Mouse (Mus musculus) embryonic facial prominence, embryonic 10.5 days (tissue): ENCODE data around the gene Mdfi. TPM values are rescaled to one million over a fixed set of nuclear protein-coding genes. Genes with fewer than 3 reads are reported as not detected.

Experiments
- DNase-seq: peaks from one replicate; pipeline ENCODE4 v3.0.0-alpha.2; 2017; ENCODE audit warnings: low spot score
- H3K27ac ChIP-seq: fragments of 300-500 bp; sonication (generic); replicated peaks from 2 replicates; pipeline ENCODE4 v1.5.1; 2016; ENCODE audit warnings: mild to moderate bottlenecking
- H3K27me3 ChIP-seq: fragments of 300-500 bp; sonication (generic); replicated peaks from 2 replicates; pipeline ENCODE4 v1.6.1; 2016; ENCODE audit warnings: low read depth, mild to moderate bottlenecking; ENCODE audit not compliant: poor library complexity, severe bottlenecking
- H3K36me3 ChIP-seq: fragments of 300-500 bp; sonication (generic); replicated peaks from 2 replicates; pipeline ENCODE4 v1.6.1; 2016; ENCODE audit warnings: mild to moderate bottlenecking, moderate library complexity
- H3K4me1 ChIP-seq: fragments of 300-500 bp; sonication (generic); 2 replicates; pipeline ENCODE4 v1.6.1; 2016
- H3K4me3 ChIP-seq: fragments of 300-500 bp; sonication (generic); 2 replicates; pipeline ENCODE4 v1.5.1; 2016; ENCODE audit warnings: mild to moderate bottlenecking, moderate library complexity
- H3K9me3 ChIP-seq: fragments of 300-500 bp; sonication (generic); 2 replicates; pipeline ENCODE4 v1.6.1; 2016; ENCODE audit warnings: mild to moderate bottlenecking
- WGBS: fragments of 180-500 bp; shearing (Covaris S2); methylation state at CpG from one replicate; pipeline ENCODE4 v1.1.7; 2016; 5-methylcytosine and 5-hydroxymethylcytosine counted together
- polyA plus RNA-seq: library from polyadenylated mRNA; unstranded; fragments of >200 nt; fragmentation: Nextera tagmentation; extraction: Ambion mirVana; gene quantifications from 2 replicates; pipeline ENCODE4 v1.2.1, GENCODE M21; 2016

The Mdfi gene
- polyA plus RNA-seq, 1 experiment from 2014 or later, result 25.1 TPM

DNA sequence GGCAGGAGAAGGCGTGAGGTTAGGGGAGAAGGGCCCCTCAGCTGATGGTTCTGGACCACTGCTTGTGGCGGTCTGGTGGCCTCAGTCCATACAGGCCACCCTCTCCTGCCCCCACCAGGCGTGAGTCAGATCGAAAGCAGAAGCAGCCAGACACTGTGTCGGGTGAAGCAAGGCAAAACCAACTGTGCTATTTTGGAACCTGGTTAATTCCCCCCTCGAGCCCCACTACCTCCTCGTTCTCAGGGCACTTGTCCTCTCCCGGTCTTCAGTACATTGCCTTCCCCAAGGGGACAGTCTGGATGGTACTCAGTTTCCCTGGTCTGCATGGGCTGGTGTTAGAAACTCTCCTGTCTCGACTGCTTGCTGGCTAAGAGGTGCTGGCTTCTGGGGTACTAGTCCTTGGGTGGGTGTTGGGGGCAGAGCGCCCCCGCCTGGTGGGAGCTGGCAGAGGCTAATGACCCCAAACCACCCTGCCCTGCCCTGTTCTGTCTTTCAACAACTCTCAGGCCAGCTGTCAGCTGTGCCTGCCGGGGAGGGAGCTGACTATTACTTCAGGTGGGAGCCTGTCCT is 65.7 kb downstream of the Mdfi start:
- H3K36me3 ChIP-seq, result no peaks in the 10 kb centered on the region
- WGBS, result 56% methylated on average over 12 of the region's 12 CpGs
- no peak for DNase-seq

GRCm38 (mm10) chr17:47767456-47768141 is 66.9 kb downstream of the Mdfi start:
- WGBS, result 41% methylated on average over 17 of the region's 17 CpGs

More for the DNA sequence above, 65.7 kb downstream of the Mdfi start:
- H3K9me3 ChIP-seq, result peaks cover 14% of the 10 kb centered on the region; the same call in 1 of the 2 replicates
- H3K4me3 ChIP-seq, result no peak overlapping the region
- peaks cover 22% of the 10 kb centered on the region for H3K27me3 ChIP-seq
- peaks cover 32% of the 10 kb centered on the region for H3K4me1 ChIP-seq
- no peak overlapping the region for H3K27ac ChIP-seq

DNA sequence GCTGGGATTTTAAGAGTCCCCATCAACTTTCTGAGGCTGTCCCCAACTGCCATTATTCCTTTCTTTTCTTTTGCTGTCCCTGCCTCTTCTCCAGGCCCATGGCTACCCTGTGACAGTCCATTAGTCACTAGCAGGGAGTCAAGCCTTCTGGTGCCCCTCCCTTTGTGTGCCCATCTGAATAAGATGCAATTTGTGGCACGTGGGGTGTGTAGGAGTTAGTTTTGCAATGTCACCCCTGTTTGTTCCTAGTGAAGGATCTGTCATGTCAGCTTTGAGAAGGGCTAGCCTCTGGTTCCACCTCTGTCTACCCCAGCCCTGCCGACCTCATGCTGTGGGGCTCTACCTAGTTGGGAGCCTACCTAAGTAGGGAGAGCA is 67.4 kb downstream of the Mdfi start:
- H3K27me3 ChIP-seq, result peaks cover 25% of the 10 kb centered on the region
- WGBS, result 71% methylated on average over 2 of the region's 2 CpGs
- peaks cover 3% of the 10 kb centered on the region; the same call in 1 of the 2 replicates for H3K9me3 ChIP-seq
- H3K36me3 ChIP-seq, result no peaks in the 10 kb centered on the region
- H3K27ac ChIP-seq, result no peak overlapping the region
- no peak overlapping the region for H3K4me3 ChIP-seq
- no peak for DNase-seq
- peaks cover 35% of the 10 kb centered on the region for H3K4me1 ChIP-seq

More at GRCm38 (mm10) chr17:47767456-47768141, 66.9 kb downstream of the Mdfi start:
- peaks cover 31% of the 10 kb centered on the region for H3K4me1 ChIP-seq
- no peak overlapping the region for H3K4me3 ChIP-seq
- no peak for DNase-seq
- no peak overlapping the region for H3K27ac ChIP-seq
- H3K9me3 ChIP-seq, result peaks cover 8% of the 10 kb centered on the region; the same call in 1 of the 2 replicates
- H3K36me3 ChIP-seq, result no peaks in the 10 kb centered on the region
- H3K27me3 ChIP-seq, result peaks cover 25% of the 10 kb centered on the region

DNA sequence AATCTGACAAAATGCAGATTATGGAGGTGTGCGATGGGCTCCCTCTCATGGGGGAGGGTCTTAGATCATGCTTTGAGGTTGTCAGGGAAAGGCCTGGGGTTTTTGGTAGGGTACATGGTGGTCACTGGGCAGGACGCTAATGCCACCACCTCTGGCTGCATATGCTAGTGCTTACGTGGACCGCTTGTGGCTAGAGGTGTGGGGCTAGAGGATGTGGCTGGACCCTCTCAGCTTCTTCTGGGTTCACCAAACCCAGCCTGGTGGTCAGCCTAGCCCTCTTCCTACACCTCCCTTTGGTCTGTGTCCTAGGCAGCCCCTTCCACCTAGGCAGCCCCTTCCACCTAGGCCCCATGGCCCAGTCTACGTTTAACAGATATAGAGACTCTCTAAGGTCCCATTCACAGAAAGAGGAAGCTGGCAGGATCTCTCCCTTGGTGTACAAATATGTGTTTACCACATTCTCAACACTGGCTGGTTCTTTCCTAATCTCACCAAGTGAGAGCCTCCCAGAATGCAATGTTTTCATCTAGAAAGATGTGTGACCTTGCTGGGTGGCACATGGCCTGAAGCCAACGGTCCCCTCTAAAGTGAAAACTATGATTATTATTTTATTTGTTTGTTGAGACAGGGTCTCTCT is 68.0 kb downstream of the Mdfi start:
- Histone ChIP-seq H3K9me3 (no peaks in the 10 kb centered on the region), H3K36me3 (no peaks in the 10 kb centered on the region), H3K4me3 (no peak overlapping the region), H3K27me3 (peaks cover 25% of the 10 kb centered on the region), H3K4me1 (peaks cover 35% of the 10 kb centered on the region), H3K27ac (no peak overlapping the region)
- DNase-seq, result no peak
- 90% methylated on average over 6 of the region's 6 CpGs for WGBS

DNA sequence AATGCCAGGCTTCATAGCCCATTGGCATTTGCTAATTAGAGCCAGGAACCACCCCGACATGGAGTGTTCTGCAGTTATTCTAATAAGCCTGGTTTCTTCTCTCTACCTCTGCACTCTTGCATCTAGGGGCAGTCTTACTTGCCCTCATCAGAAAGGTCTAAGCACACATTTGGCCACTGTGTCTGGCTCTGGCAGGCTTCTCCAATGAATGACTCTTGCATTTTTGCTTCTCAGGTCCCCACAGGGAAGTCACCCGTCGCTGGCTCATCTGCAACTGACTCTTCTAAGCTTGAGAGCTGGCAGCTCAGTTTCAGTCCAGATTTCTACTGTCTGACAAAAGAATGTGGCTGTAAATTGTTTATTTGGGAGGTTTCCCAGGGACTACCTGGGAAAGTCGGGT is 68.5 kb downstream of the Mdfi start:
- 76% methylated on average over 4 of the region's 4 CpGs for WGBS
- Histone ChIP-seq H3K4me1 (peaks cover 35% of the 10 kb centered on the region), H3K36me3 (no peaks in the 10 kb centered on the region), H3K4me3 (no peak overlapping the region), H3K27ac (no peak overlapping the region), H3K27me3 (peaks cover 25% of the 10 kb centered on the region), H3K9me3 (no peaks in the 10 kb centered on the region)
- no peak for DNase-seq

Other genes starting within 250 kb of the Mdfi start
- gene Bysl, start 223.2 kb downstream of the Mdfi start, polyA plus RNA-seq, result 43.8 and 44.7 TPM in 2 replicates
- gene Med20, start 223.1 kb downstream of the Mdfi start, polyA plus RNA-seq, result 46.7 and 48.9 TPM in 2 replicates
- gene Gm20517, start 223.1 kb downstream of the Mdfi start, polyA plus RNA-seq, result 1.6 and 2.4 TPM in 2 replicates
- 4.1 and 5.4 TPM in 2 replicates for gene Usp49, start 204.0 kb downstream of the Mdfi start, polyA plus RNA-seq
- gene Tomm6, start 146.3 kb downstream of the Mdfi start, polyA plus RNA-seq, result 378 and 379 TPM in 2 replicates
- 7.3 and 8.3 TPM in 2 replicates for gene Frs3, start 145.7 kb downstream of the Mdfi start, polyA plus RNA-seq
- gene Gm21981, start 140.2 kb downstream of the Mdfi start, polyA plus RNA-seq, result 0.21 and 0.24 TPM in 2 replicates
- 0.35 TPM in 1 of 2 replicates, not detected in the other for gene Prickle4, start 140.0 kb downstream of the Mdfi start, polyA plus RNA-seq
- gene Pgc, start 107.8 kb downstream of the Mdfi start, polyA plus RNA-seq, result 0.10 TPM in 1 of 2 replicates, not detected in the other
- gene Tfeb, start 97.7 kb downstream of the Mdfi start, polyA plus RNA-seq, result 2.3 and 2.9 TPM in 2 replicates
- gene Foxp4, start 90.0 kb upstream of the Mdfi start, polyA plus RNA-seq, result 26.9 and 28.1 TPM in 2 replicates
- gene 1700122O11Rik, start 203.6 kb upstream of the Mdfi start, polyA plus RNA-seq, result not detected in 2 replicates